Mouse (Mus musculus) testis, adult 10 weeks (tissue): ENCODE results near the gene Itprid2. TPM values are rescaled to one million over a fixed set of nuclear protein-coding genes. Genes with fewer than 3 reads are reported as not detected.

ENCODE experiments used
- polyA plus RNA-seq: library from polyadenylated mRNA; stranded (reverse); fragments of 350-450 nt; fragmentation: Illumina TruSeq; extraction: RNeasy Lipid Tissue Mini Kit (QIAGEN cat#74804); gene quantifications from one replicate; pipeline ENCODE4 v1.2.3, GENCODE M21; 2014; ENCODE audit warnings: low read depth, low replicate concordance

Gene Itprid2
- polyA plus RNA-seq, result 14.2 TPM

DNA sequence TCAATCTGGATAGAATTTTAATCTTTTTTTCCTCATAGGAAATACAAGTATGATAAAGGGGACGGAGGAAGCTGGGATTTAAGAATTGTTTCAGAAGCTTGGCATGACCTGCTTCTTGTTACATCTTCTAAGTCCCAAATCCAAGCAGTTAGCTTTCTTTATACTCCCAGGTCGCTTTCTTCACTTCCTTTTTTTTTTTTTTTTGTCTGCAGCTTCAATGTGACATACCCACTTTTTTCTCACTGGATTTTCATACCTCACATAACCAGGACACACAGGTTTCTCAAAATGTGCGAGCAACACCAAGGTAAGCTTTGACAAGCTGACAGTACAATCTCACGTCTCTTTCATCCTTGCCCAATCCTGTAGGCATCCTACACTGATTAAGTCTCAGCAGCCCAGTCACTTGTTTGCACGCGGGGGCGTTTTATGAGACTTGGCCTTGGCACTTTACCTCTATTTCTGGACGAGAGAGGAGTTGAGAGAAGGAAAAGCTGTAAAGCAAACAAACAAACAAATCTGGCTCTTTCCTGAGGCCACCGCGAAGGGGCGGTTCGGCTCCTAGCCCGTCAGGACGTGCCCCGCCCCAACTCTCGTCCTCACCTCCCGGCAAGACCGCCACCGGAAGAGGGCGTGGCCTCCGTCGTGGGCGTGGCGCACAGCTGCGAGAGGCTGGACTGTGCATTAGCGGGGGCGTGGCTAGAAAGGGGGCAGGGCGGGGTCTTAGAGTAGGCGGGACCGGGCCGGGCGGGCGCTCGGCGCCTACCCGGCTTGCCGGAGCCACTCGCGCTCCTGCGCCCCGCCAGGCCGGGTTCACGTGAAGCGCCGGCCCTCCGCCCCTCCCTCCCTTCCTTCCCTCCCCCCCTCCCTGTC is at the start of gene Itprid2:
Itprid2 (plus strand) TSS at position 825 of the 873 bp plus-strand sequence.

GRCm38 (mm10) chr2:79707575-79707974 is 72.4 kb downstream of the Itprid2 start, which contains the start of gene Ppp1r1c:
Ppp1r1c (plus strand) TSS chr2:79707780.

Other genes starting within 250 kb of the Itprid2 start
- not detected for gene Neurod1, start 178.6 kb upstream of the Itprid2 start, polyA plus RNA-seq
- 3.2 TPM for gene Cerkl, start 178.6 kb upstream of the Itprid2 start, polyA plus RNA-seq
- gene Ppp1r1c, start 72.4 kb downstream of the Itprid2 start, polyA plus RNA-seq, result 64.7 TPM